Mouse (Mus musculus): ENCODE results near the gene Gpr1.

Gene Gpr1

DNA sequence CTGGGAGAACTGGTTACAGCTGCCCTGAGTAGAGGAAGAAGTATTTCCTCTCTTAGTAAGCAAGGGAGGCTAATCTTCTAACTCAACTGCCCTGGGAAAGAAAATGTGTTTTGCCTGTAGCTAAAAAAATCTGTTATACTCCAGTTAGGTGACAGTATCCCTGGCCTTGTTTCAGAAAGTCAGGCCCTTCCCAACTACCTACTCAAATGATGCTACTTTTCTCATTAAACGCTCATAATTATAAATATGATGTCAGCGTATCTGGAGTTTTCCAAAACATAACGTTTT lies at the start of gene Gpr1:
TSS of gene Gpr1 (minus strand) at position 273 of the 288 bp plus-strand sequence.
- no peak for DNase-seq

DNA sequence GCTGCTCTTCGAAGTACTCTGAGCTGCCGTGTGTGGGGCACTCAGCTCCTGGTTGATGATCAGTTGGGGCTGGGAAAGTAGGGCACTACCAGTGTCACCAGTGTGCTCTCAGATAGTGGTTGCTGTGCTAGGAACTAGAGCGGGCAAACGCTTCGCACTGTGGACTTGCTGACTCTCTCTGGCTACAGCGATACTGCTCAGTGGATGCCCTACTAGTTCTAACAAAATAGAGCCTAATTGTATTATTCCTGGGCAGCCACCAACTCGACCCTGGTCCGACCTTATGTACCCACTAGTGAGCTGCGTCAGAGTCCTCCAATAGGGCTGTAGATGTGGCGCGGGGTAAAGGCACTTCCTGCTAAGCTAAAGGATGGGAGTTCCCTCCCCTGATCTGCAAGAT lies 49.3 kb upstream of the Gpr1 start:
- no peak for DNase-seq

DNA sequence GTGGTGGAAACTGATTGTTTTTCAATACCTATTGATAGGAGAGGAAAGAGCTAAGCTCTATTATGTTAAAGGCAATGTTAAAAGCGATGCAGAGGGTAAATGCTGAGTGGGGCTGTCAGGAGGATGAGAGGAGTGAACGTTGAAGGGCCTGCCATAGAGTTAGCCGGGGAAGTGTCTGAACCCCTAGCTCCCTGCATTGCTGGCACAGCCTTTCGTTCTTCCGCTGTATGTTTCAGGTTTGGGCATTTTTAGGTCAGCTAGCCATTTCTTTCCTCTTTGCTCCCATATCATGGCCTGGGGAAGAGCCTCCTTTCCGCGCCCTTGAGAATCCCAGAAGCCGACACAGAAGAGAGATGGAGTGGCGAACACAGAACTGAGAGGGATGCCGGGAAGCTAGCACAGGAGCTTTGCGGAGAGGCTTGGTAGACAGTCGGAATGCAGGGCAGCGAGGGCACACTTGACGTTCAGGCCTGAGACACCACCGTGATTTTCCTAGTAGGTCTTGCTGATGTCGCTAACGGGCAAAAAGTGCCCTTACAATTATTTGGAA lies 46.8 kb upstream of the Gpr1 start:
- no peak for DNase-seq

DNA sequence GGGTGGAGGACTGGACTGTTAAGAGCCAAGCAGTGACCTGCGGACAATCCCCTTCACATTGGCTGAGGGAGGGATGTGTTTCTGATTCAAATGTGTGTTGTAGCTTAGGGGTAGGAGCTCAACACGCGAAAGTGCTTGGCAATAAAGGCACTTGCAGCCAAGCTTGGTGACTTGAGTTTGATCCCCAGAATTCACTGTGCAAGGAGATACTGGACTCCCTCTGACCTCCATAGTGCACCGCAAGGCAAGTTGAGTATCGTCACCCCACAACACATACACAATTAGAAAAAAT lies 46.3 kb upstream of the Gpr1 start:
- DNase-seq, result no peak

- no peak for DNase-seq
Observed at GRCm38 (mm10) chr1:63259916-63260741, 45.8 kb upstream of the Gpr1 start.

DNA sequence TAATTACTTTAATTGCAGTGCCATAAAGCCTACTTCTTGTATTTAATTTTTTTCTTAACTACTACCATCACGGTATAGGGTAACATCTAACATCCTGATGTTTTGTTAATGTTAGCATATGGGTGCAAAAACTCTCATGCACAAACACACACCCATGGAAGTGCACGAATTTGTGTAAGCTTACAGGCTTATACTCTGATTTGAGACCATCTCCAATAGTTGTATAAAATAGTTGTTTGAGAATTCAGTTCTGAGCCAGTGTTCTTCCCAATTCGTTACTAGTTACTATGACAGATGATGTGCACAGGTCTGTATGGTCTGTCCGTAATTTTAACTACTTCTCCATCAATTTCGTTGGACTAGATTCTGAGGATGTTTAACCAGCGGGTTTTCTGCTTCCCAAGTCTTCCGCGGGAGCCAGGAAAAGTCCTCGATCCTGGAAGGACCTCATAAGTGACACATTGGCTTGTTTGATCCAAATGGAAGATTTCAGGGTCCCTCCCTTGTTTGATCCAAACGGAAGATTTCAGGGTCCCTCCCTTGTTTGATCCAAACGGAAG lies 45.0 kb upstream of the Gpr1 start:
- no peak for DNase-seq

DNA sequence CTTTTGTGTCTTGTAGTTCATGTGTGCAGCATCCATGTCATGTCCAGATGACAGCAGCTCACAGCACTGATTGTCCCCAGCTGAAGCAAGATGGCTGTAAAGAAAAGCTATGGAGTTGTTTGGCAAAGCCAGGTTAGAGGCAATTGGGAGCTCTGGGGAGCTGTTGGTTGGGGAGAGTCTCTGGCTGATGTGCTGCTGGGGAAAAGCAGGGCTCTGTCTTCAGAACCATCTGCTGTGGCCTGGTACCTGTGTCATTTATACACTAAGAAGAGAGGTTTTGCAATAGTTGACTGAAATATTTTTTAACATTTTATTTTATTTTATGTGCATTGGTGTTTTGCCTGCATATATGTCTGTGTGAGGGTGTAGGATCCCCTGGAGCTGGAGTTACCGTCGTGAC lies 44.2 kb upstream of the Gpr1 start:
- no peak for DNase-seq

GRCm38 (mm10) chr1:63256083-63256482 lies 41.7 kb upstream of the Gpr1 start:
- no peak for DNase-seq

GRCm38 (mm10) chr1:63255101-63255500 lies 40.8 kb upstream of the Gpr1 start:
- peak; percentile 48 for DNase-seq

- DNase-seq, result no peak
Observed at GRCm38 (mm10) chr1:63253291-63253690, 38.9 kb upstream of the Gpr1 start.

GRCm38 (mm10) chr1:63252351-63253209 lies 38.2 kb upstream of the Gpr1 start:
- peak; percentile 85 for DNase-seq

GRCm38 (mm10) chr1:63249261-63249660 lies 34.9 kb upstream of the Gpr1 start:
- DNase-seq, result no peak

- peak; percentile 83 for DNase-seq
Observed at GRCm38 (mm10) chr1:63248360-63248851, 34.1 kb upstream of the Gpr1 start.

- no peak for DNase-seq
Observed at GRCm38 (mm10) chr1:63247831-63248359, 33.6 kb upstream of the Gpr1 start.

- peak; percentile 81 for DNase-seq
Observed at GRCm38 (mm10) chr1:63246862-63247521, 32.6 kb upstream of the Gpr1 start.

GRCm38 (mm10) chr1:63243854-63244253 lies 29.5 kb upstream of the Gpr1 start:
- no peak for DNase-seq

DNA sequence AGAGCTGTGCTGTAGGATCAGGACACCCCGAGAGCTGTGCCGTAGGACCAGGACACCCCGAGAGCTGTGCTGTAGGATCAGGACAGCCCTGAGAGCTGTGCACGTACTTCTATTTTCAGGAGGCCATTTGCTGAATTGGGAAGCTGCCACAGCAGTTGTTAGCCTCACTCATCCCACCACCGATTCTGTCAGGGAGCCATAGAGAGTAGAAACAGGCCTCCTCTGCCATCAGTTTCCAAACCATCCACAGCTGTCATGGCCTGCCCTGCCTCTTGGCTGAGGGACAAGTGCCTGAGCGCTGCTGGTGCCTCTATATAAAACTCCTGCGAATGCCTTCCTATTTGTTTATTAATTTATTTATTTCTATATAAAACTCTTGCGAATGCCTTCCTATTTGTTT lies 25.4 kb upstream of the Gpr1 start:
- DNase-seq, result peak; percentile 79

GRCm38 (mm10) chr1:63239305-63239704 lies 25.0 kb upstream of the Gpr1 start:
- DNase-seq, result peak; percentile 79

GRCm38 (mm10) chr1:63237371-63237770 lies 23.0 kb upstream of the Gpr1 start:
- DNase-seq, result peak; percentile 58

- DNase-seq, result peak; percentile 67
Observed at GRCm38 (mm10) chr1:63227241-63227640, 12.9 kb upstream of the Gpr1 start.

GRCm38 (mm10) chr1:63225890-63226289 lies 11.5 kb upstream of the Gpr1 start:
- peak; percentile 79 for DNase-seq

DNA sequence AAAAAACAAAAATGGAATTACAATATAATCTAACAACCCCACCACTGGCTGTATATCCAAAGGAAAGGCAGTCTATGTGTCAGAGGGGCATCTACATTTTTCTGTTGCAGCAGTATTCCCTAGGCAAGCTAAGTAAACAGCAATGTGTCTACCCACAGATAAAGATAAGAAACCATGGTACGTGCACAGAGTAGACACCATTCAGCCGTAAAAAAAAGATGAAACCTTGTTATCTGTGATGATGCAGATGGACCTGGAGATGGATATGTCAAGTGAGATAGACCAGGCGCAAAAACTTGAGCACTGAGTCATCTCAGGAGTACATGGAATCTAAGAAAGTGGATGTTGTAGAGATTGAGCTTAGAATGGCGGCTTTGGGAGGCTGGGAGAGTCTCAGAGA lies 10.7 kb upstream of the Gpr1 start:
- DNase-seq, result no peak

GRCm38 (mm10) chr1:63219277-63219676 lies 4.9 kb upstream of the Gpr1 start:
- DNase-seq, result peak; percentile 70
